Mouse (Mus musculus) cortical plate, adult 2 months (tissue): ENCODE data around the gene Nck2.

Experiments used
- CTCF ChIP-seq: fragments of 200-500 bp; IDR thresholded peaks from 2 replicates; pipeline ENCODE4 v1.5.1; 2011; ENCODE audit warnings: mild to moderate bottlenecking, control low read depth, low read length; ENCODE audit not compliant: insufficient read depth; ENCODE audit errors: extremely low read depth
- POLR2A ChIP-seq: fragments of 200-500 bp; IDR thresholded peaks from 2 replicates; pipeline ENCODE4 v1.6.1; 2011; ENCODE audit warnings: mild to moderate bottlenecking, low read length, control low read depth; ENCODE audit not compliant: insufficient read depth; ENCODE audit errors: extremely low read depth

DNA sequence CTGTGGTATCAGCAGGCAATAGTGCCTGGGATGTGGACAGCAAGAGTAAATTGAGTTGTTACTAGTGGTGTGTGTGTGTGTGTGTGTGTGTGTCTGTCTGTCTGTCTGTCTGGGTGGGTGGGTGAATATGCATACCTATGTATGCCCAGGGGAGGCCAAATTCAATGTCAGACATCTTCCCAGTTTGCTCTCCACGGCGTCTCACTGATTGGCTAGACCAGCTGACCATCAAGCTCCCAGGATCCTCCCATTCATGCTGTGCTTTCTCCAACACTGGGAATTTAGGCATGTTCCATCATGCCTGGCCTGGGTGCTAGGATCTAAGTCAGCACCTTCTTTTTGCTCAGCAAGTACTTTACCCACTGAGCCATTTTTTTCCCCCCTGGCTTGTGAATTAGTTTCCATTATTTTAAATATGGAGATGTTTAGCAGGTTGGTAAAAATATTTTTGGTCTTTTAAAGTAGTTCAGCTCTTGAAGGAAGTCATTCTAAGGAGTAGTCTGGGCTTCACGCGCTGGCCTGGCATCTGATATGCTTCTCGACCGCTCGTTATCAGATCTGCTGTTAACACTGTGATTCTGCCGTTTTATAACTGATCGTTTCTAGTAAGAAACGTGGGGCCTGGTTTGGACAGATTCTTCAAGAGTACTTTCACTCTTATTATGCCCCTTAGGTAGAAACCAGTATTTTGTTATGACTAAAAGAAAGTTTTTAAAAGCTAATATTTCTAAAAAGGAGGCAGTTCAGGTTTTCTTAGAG is 26.2 kb downstream of the Nck2 start:
- TF ChIP-seq CTCF (no peak), POLR2A (no peak)
